Mouse (Mus musculus): Measurements from ENCODE around the gene Daam1.
A peak's percentile ranks its signal among the peaks of the same experiment; 100 is the strongest.

Gene Daam1

DNA sequence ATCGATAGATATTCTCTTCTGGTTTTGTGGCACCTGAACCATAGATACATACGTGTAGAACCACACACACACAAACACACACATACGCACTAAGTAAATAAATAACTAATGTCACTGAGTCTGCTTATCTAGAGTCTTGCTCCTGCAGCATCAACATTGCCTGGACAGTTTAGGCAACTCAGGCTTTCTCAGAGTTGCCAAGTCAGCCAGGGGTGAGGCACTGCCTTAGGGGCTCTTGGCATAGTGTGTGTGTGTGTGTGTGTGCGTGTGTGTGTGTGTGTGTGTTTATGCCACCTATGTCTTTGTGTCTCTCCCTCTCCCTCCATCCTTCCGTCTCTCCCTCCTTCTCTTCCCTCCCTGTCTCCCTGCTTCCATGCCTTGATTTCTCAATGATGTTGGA lies 110.4 kb downstream of the Daam1 start:
- DNase-seq, result no peak

DNA sequence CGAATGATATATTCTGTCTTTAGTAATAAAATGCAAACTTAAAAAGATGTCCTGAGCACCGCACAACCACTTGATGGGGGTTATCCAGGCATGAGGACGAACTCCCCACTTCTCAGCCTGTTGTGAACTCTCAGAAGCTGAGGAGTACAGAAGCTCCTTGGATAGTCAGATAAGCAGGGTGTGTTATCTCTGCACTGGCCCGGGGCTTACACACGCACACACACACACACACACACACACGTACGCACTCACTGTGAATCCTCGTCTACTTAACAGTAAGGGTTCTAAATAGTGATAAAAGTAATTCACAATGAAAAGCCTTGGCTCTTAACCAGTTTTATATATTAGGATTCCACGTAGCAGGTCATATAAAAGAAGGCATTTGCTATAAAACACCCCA lies 112.2 kb downstream of the Daam1 start:
- DNase-seq, result no peak

DNA sequence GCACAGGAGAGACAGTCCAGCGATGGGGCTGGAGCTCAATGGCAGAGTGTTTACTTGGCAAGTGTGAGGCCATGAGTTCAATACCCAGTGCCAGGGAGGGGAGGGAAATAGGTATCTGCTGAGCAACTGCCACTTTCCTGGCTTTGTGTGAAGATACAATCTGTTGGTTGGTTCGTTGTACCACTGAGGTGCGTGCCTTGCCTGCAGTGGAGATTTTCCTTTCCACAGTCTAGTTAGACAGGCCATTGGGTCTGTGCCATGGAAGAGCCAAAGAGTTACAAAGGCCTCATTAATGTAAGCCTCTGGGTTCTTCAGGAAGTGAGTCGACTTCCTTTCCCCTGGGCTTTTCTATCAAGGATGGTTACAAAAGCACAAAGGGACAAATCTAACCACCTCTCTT lies 112.8 kb downstream of the Daam1 start:
- DNase-seq, result no peak

- no peak for DNase-seq
These were observed 115.0 kb downstream of the Daam1 start for GRCm38 (mm10) chr12:71945844-71946243.

- no peak for DNase-seq
These were observed 115.6 kb downstream of the Daam1 start for GRCm38 (mm10) chr12:71946448-71946847.

DNA sequence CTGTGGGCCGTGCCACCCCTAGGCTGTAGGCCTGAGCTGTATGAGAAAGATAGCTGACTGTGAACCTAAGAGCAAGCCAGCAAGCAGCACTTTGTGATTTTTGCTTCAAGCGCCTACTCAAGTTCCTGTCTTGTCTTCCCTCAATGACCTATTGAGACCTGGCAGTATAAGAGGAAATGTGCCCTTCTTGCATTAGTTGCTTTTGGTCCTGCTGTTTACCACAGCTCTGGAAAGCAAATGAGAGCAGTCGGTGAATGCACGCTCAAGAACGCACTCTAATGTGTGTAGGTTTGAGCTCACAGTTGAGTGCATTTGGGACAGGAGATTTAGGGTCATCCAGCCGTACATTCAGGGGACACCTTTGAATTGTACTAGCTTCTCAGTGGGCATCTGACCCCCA lies 118.1 kb downstream of the Daam1 start:
- no peak for DNase-seq

DNA sequence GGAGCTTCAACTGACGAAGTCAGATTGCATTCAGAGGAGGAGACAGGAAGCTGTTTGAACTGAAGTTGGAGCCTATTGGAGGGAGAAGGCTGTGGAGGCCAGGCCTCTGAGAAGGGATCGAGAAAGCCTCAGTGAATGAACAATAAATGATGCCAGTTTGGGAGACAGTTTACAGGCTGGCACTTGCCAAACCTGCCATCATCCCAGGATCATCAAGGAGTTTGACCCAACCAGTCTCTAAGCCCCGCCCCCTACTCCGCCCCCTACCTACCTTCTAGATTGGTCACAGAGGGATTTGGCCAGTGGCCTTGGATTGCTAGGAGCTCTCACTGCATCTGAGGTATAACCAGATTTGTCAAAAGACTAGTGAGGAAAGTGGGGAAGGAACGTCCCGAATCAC lies 118.7 kb downstream of the Daam1 start:
- DNase-seq, result no peak

DNA sequence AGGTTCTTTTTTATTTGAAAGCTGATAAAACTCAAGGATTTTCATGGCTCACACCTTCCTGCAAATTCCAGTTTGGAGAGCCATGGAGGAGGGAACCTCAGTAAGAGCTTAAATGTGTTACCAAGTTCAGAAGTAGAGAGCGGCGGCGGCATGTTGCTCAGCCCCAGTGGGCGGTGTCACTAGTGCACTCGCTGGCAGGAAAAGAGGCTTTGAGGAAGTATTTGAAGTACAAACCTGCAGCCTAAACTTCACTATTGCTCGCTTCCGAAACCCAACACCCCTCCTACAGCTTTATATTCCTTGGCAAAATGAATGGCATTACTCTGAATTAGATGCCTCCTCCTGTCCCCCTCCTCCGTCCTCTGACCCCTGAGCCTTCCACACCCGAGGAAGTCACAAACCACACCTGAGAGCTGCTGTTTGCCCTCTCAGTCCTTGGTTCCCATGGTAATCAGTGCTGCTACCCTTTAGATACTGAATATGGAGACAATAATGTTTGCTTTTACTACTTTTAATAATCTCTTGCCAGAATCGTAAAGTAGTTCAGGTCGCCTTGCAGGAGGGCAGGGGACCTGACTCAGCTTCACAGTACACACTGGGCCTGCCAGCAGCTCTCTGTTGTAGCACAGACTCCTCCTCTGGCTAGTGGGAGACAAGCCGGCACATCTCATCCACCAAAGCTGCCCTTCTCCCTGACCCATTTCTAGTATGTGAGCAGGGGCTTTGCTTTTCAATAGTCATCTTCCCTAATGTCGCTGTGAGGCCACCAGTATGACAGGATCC lies 119.4 kb downstream of the Daam1 start:
- DNase-seq, result peak; percentile 17

DNA sequence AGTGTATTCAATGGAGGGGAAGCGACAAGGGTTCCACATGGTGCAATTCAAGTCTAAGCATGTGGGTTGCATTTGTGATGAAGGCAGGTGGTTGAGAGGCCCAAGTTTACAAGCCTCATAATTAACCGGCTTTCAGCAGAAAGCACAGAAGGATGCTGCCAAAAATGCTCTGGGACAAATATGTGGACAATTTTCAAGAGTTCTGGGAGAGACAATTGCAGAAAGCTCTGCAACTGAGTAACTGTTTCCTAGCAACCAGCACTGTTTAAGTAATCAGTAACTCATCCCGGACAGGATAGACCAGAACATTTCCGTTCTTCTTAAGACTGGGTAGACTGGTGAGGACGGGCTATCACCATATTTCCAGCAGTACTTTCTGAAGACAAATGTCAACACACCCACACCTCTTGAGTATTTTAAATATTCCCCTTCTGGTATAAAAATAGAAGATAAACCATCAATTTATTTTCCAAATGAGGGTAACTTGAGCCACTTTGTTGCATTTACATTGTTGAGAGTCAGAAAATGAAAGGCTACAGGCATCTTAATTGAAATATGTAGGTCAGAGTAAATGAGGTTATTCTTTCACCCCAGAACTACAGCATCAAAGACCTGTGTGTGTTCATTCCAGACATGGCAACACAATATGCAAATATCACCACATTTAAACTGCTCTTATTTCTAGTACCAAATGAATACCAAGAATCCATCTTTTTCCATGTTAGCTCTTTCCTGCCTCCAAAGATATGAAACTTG lies 123.5 kb downstream of the Daam1 start:
- DNase-seq, result no peak

GRCm38 (mm10) chr12:71956980-71957379 lies 126.1 kb downstream of the Daam1 start:
- no peak for DNase-seq

DNA sequence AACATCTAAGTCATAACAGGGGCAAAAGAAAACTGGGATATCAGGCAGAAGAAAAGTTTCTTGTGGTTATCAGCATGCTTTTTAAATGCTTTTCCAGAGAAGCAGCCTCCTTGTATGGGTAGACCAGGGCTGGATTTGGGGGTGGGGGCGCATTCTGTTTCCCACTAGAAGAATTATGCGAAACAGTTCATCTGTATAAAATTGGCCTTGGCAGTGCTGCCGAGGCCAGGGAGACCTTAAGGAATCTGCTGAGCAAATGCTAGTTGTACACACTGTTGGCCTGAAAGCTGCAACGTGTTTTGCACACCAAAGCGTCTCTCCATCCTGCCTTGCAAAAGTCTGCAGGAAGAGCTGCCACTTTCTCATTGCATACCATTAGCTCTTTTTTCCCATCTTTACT lies 126.6 kb downstream of the Daam1 start:
- no peak for DNase-seq

DNA sequence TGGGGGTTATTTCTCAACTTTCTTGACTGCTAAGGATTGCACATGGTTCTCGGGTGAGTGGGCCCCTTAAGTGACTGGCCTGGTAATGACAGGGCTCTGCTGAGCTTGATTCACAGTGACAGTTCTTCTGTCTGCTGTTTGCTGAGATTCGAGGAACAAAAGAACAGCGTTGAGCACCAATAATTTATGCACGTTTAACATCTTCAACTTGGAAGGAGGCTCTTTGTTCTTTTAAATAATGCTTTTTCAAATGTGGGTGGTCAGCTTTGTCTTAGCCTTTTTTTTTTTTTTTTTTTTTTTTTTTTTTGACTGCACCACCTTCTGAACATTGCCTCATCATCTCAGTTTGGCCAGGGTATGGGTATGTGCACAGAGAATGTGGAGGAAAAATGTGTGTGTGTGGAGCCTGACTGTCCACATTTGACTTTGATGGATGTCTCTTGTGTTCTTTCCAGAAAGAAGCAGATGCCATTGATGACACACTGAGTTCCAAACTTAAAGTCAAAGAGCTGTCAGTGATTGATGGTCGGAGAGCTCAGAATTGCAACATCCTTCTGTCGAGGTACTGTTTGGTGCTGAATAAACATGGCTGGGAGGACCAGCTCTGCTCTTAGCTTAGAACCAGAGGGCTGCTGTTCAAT lies 128.6 kb downstream of the Daam1 start:
- no peak for DNase-seq

- no peak for DNase-seq
These were observed 130.8 kb downstream of the Daam1 start for GRCm38 (mm10) chr12:71961671-71962070.

- no peak for DNase-seq
These were observed 131.7 kb downstream of the Daam1 start for GRCm38 (mm10) chr12:71962616-71963015.

GRCm38 (mm10) chr12:71968592-71968991 lies 137.7 kb downstream of the Daam1 start:
- DNase-seq, result no peak

DNA sequence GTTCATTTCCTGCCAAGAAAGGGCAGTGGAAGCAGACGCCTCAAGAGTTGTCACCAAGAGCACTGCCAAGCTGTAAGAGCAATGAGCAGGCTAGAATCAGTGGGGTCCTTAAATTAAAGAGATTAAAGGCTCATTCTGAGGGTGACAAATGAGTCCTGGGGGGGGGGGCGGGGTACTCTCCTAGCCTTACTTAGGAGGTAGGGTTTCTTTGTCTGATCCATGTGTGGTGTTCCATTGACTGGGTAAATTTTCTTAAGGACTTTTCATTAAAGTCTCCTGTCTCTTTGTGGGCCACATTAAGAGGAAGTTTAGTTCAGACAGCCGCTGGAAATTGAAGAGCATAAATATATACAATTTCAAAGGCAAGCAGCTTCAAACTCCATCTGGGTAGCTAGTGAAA lies 138.1 kb downstream of the Daam1 start:
- no peak for DNase-seq

DNA sequence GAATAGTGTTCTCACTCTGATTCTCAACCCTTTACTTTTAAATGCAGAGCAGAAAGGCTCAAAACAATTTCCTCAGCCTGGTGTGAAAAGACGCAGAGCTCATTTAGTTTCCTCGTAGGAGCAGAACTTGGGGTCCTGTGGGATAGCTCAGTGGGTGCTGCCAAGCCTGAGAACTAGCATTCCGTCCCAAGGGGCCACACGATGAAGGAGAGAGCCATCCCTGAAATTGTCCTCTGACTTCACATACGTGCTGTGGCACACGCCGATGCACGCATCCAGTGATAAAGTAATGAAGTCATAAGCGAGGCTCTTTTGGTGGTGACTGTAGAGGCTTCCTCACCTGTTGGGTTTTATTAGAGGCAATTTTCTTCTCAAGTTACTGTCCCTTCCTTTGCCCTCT lies 138.6 kb downstream of the Daam1 start:
- no peak for DNase-seq

GRCm38 (mm10) chr12:71969941-71970629 lies 139.2 kb downstream of the Daam1 start:
- DNase-seq, result no peak

DNA sequence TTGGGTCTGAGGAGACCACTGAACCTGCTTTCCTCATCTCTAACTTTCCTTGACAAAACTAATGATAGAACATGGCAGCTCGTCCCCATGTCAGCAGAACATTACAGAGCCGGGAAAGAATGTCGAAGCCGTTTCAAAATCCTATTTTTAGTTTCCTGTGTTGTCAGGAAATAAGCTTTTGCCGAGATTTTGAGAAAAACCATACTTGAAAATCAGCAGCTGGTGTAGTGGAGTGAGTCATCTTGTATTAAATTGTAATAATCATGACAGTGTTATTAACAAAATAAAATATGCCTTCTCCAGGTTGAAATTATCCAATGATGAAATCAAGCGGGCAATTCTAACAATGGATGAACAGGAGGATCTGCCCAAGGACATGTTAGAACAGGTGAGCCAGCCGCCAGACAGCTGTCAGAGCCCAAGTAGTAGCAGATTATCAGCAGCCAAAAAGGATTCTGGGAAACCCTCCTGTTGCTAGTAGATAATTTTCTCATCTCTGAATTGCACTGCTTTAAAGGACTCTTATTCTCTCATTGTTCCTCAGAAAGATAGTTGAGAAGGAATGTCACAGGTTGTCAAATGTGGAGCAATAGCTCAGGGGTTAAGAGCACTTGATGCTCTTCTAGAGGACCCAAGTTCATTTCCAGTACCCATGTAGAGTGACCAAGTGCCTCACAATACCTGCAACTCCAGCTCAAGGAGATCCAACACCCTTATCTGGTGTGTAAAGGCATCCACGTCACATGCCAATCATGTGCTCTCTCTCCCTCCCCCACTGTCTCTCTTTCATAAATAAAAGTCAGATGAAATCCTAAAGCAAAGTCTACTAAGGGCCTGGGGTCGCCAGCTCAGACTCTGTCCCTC lies 140.1 kb downstream of the Daam1 start:
- no peak for DNase-seq

DNA sequence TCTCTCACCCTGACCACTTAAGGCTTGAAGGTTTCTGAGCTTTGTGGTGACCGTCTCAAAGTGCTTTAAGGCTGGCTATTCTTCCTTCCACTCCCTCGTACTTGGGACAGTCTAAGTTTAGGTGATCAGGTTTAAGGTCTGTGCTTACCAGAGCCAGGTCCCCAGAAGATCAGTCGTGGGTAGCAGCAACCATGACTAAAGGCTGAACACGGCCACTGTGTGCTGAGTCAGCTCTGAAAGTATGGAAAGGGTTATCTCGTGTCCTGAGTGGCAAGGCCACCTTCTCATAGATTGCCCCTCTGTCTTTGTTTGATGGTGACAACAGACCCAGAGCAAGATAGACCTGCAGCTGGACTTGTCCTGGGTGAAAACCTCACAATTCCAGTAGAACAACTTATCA lies 141.2 kb downstream of the Daam1 start:
- DNase-seq, result no peak

GRCm38 (mm10) chr12:71972619-71973266 lies 141.9 kb downstream of the Daam1 start:
- no peak for DNase-seq

GRCm38 (mm10) chr12:71973577-71973976 lies 142.7 kb downstream of the Daam1 start:
- no peak for DNase-seq

Data from thymus, postnatal 14 days (tissue).